Mouse (Mus musculus): Measurements from ENCODE around the gene D430019H16Rik.

The D430019H16Rik gene

DNA sequence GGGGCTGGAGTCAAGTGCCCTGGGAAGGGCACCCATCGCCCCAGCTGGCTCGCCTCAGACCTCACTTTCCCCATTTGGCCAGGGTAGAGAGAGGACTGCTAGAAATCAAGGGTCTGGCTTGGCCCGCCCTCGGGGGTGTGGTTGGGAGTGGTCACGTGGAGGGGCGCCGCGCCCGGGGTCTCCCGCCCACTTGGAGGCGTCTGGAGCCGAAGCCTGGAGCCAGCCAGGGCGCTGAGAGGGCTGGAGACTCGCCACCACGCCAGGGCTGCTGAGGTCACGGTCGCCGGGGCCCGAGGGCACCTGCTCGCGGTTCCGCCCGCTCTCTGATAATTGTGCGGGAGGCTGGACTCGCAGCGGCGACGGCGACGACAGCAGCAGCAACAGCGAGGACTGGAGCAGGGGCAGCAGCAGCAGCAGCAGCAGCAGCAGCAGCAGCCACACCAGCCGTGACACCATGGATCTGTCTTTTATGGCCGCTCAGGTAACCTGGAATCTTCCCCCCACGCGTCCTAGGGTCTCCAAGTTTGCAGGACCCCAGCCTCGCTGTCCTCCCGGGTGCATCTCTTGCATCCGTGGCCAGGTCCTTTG is at the start of gene D430019H16Rik:
D430019H16Rik (plus strand) TSS at position 187 of the 588 bp plus-strand sequence.
- peak; percentile 84 for DNase-seq

DNA sequence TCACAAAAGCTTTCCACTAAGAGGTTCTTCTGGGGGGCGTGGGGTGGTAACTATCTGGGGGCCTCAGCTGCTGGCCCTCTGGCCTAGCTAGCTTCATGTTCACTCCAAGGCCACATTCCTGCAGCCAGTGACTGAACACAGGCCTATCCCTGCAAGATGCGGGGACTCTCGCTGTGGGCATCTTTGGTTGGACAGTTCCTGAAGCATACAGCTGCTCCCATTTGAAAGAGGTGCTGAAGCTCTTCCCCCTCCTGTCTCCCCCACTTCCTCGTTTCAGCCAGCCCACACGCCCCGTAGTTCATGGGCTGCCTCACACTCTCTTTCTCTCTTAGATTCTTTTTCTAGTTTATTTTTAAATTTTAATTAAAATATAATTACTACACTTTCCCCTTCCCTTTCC is 47.6 kb upstream of the D430019H16Rik start:
- no peak for DNase-seq

GRCm38 (mm10) chr12:105413909-105414308 is 39.7 kb upstream of the D430019H16Rik start:
- DNase-seq = no peak

DNA sequence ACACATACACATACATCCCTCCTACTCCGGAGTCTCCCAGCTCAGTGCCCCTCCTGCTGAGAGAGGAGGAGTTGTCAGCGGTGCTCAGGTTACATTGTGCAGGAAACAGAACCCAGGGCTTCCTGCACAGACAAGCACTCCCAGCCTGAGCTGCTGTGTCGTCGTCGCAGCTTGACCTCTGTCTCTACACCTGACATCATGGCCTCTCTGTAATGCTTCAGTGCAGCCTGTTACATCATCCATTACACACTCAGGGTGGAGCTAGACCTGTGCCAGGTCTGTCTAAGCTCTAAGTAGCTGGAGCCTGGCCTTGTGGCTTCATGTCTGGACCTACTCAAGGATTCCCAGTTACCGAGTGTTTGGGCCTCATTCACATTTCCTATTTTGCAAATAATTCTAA is 33.2 kb upstream of the D430019H16Rik start:
- no peak for DNase-seq

DNA sequence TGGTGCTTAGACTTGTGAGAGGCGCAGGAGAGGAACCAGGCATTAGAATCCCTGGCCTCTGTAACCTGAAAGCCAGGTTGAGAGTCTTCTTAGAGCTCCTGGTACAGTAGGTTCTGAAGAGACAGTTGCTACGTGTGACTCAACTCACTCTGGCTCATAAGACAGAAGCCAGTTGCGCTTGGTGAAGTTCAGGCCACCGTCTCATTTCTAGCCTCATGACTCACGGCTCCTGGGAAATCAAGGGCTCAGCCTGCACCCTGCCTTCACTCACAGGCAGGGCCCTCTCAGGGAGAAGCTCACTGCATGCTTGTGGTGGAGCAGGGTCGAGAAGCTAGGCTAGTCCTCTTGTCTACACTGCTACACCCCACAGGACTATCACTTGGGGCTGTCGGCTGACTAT is 27.1 kb upstream of the D430019H16Rik start:
- DNase-seq = no peak

DNA sequence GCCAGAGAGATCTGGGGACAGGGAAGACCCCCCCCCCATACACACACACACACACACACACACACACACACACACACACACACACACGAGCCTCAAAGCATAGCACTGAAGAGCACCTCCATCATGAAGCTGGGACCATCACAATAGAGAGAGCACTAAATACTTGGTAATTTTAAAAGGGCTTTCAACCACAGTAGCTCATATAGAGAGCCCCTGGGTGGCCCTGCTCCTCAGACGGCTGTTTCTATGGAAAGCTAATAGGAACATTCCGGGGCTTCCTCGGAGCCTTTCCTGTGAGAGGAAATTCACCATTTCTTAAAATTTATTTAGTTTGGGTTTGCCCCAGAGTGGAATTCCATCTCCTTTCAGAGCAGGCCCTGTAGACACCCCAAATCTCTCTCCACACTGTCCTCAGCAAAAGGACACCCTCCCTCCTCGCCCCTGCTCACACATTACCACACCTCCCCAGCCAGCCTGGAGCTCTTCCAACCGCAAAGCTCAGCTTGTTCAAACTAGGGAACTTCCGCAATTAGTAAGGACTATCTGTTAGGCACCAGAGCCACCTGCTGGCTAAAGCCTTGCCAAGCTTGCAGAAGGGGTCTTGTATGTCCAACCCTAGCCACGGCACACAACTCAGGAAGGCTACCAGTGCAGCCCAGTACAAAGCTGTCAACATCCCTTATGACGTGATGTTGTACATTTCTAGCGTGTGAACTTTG is 26.5 kb upstream of the D430019H16Rik start:
- DNase-seq = peak; percentile 81

DNA sequence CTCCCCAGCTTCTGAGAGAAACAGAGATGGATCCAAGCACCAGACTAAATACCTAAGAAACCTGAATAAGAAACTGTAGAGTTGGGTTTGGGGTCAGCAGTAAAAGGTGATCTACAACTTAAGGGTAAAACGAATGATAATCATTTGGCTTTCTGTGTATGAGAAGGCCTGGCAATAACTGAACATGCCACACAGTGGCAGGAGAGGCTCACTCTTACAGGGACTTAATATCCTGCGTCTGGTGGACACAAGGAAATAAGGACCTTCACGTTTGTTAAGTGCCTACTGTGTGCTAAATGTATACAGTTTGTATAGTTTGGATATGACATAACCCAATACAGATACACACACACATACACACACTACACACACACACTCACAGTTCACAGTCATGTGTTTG is 21.8 kb upstream of the D430019H16Rik start:
- peak; percentile 23 for DNase-seq

DNA sequence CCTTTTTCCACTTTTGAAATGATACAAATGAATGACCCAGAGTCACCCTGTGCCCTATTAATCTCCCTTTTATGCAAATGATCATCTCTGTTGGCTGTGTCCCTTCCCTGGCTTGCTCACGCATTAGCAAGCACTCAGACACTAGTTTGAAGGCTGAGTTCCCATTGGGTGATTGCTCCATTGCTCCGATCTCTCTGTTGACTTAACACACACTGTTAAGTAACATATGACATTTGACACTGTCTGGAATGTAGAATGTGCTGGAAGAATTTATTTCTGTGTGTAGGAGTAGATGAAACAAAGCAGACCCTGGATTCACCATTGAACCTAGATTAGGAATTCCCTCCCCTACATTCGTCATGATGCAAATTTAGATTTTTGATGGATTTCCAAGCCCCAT is 20.8 kb upstream of the D430019H16Rik start:
- peak; percentile 9 for DNase-seq

DNA sequence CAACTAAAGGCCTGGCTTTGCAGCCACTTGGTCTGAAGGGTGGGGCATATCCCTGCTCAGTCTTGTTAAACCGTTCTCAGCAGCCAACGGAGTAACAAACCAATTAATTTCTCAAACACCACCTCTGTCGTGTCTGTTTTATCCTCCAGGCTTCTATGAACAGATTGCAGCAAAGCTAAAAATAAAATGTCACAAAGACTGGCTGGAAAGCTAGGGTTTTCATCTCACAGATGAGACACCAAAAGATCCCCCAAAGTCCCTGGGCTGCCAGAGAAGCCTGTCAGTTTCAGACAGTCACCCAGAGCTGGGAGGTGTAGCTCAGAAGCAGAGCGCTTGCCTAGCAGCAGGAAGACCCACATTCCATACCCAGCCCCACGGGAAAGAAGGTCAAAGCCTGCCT is 15.4 kb upstream of the D430019H16Rik start:
- DNase-seq = no peak

- no peak for DNase-seq
Observed at GRCm38 (mm10) chr12:105439976-105440375, 13.7 kb upstream of the D430019H16Rik start.

DNA sequence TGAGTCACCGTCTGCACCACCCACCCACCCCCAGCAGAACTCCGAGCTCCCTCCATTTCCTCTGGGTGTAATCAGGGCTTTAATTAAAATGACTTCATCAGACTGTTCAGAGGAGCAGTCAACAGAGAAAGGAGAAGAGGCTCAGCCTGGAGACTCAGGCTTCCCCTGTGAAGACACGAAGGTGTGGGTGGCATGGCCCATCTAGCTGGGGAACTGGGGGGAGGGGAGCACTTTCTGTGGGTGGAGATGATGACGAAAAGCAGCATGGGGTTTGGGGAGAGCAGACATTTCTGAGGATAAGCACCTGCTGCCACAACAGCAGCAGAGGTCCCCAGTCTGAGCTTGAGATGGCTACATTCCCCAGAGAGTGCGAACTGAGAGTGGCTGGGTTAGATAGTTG is 10.1 kb upstream of the D430019H16Rik start:
- DNase-seq = no peak

- no peak for DNase-seq
Observed at GRCm38 (mm10) chr12:105445767-105446166, 7.9 kb upstream of the D430019H16Rik start.

DNA sequence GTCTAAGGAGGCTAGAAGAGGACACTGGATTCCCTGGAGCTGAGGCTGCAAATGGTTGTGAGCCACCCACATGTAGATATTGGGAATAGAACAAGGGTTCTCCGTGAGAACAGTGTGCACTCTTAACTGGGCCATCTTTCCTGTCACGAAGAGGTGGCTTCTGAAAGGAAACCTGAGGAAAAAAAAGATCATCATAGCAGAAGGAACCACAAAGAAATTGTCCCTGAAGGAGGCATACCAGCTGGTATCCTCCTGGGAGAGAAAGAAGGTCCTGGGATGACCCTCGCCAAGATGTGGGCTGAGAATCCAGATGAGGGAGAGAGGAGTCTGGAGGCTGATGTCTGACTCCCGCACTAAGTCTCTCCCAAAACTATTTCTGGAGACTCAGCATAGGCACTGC is 4.4 kb upstream of the D430019H16Rik start:
- no peak for DNase-seq

DNA sequence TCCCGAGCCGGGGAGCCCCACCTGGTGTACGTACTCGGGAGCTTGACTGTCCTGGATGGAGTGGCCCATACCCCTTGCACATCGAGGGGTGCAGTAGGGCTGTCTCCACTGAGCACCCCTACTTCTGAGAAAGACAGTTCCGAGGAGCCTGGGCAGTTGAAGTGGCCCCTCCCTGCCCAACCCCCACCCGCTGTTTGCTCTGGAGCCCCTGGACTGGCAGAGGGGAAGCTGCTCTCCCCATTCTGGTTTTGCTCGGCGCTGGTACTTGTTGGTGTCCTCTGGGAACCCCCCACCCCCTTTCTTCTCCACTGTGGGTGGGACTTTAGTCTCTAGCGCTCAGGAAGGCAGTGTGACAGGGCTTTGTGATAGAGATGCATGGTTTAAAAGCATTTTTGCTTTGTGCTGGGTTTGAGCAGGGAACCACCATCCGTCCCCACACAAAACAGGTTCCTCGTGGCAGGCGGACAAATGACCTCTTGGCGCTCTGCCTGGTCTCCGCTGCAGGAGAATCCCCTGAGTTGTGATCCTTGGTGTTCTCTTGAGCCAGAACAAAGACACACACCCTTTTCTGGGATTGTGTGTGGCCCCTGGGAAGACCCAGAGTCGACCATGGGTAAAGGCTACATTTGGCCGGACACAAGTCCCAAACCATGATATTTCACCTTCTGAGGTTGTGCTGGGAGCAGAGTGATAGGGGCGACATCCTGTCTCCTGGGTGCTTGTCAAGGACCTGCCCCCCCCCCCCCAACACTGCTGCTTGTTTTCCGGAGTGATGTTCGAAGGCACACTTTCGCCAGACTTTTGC is 804 bp downstream of the D430019H16Rik start:
- no peak for DNase-seq

DNA sequence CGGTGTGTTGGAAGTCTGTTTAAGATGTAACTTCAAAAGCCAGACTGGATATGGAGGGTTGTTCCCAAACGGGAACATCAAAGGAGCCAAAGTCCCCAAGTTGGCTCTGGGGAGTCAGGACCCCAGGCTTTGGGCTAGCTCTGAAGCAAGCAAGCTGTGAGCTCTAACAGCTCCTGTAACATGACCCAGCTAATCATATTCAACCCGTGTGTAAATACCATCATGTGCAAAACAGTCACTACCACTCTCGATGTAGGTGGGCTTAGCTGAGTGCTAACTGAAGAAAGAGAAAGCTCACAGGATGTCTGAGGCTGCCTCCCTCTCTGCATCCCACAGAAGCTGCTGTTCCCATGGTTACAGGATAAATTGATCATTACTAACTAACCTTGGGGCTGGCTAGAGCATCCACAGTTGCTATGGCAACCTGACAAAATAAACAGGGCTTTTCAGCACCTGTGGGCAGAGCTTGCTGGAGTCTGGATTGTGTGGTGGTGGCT is 1.5 kb downstream of the D430019H16Rik start:
- no peak for DNase-seq

GRCm38 (mm10) chr12:105458791-105459190 is 5.1 kb downstream of the D430019H16Rik start:
- no peak for DNase-seq

DNA sequence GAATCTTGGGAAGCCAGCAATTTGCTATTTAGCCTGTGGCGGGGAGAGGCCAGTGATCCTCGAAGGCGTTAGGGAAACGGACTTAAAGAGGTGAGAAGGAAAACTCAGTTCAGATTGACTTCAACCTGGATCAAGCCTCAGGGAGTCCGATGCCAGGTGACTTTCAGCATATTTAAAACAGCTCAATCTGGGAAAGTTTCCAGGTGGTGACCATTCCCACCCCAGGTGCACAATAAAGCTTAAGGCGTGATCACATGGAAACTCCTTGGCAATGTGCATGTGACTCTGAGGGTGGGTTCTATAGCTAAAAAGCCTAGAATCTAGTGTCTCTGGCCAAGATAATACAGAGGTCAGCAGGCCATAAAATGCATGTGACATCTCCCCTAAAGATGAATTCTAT is 7.4 kb downstream of the D430019H16Rik start:
- no peak for DNase-seq

- DNase-seq = no peak
Observed at GRCm38 (mm10) chr12:105469026-105469425, 15.4 kb downstream of the D430019H16Rik start.

GRCm38 (mm10) chr12:105475230-105475911 is 21.7 kb downstream of the D430019H16Rik start:
- no peak for DNase-seq

- DNase-seq = peak; percentile 73
Observed at GRCm38 (mm10) chr12:105476453-105476852, 22.8 kb downstream of the D430019H16Rik start.

DNA sequence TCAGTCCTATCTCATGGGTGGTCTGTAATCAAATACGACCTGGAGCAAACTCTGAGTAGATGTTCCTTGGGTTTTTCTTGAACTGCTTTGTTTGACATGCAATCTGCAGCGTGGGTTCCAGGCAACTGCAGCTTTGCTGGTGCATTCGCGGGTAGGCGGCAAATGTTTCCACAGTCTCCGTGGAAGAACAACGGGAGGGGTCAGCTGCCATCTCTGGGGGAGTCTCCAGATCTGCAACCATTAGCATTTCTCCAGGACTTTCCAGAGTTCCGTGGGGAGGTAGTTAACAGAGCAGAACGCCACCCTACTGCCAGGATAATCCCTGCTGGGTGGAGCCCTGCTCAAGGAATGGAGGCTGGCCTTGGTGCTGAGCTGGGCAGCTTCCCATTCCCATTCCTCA is 23.3 kb downstream of the D430019H16Rik start:
- DNase-seq = no peak

DNA sequence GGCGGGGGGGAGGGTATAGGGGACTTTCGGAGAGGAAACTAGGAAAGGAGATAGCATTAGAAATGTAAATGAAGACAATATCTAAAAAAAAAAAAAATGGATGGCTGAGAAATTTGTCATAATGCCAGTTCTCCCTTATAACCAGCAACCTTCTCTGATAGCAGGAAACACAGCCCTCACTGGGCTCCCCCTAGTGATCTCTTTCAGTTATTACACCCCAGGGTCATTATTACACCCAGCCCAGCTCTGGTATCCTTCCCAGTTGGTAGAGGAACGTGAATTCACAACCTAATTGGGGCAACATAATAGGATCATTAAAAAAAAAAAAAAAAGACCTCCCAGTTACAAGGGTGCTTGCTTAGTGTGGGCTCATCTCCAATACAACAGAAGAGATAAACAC is 29.8 kb downstream of the D430019H16Rik start:
- peak; percentile 35 for DNase-seq

DNA sequence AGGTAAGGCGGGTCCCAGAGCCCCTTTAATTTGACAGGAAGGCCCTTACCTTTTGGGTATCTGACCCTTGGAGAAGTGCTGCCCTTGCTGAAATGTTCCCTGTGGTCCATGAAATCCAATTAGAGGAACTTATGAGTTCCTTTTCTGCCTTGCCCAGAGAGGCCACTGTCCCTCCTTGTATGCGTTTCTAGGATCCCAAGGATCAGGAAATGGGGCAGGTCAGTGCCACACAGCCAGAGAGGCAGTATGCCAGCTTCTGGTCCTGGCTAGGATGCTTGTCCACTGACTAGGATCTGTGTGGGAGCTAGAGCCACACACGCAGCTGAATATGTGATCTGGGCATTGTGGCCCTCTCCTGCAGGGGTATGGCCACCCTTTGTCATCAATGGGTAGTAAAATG is 36.6 kb downstream of the D430019H16Rik start:
- DNase-seq = no peak

Measured in lung, postnatal 36 days (tissue).